In genomic region chr1:55736762-55737288, GRCm38 (mm10) we compare ENCODE assay signal across 8 mouse cellular contexts.
"Had no signal": no experiment of that assay in that cellular context is flagged by ENCODE, and none has a peak within 500 bp of the region (broad histone marks: within the 10 kb centered on the region; RNA-seq: fewer than 3 reads in every experiment).

No protein-coding gene starts in this region.

- H3K27ac ChIP-seq: limb, embryonic 12.5 days; liver, embryonic 13.5 days; lung, embryonic 15.5 days; macrophage; midbrain, embryonic 12.5 days; stomach, embryonic 15.5 days had no signal

- H3K36me3 ChIP-seq: limb, embryonic 12.5 days; liver, embryonic 13.5 days; lung, embryonic 15.5 days; midbrain, embryonic 12.5 days; stomach, embryonic 15.5 days had no signal

- H3K27me3 ChIP-seq: liver, embryonic 13.5 days; lung, embryonic 15.5 days; stomach, embryonic 15.5 days had no signal

- H3K9ac ChIP-seq: limb, embryonic 12.5 days; liver, embryonic 13.5 days; liver, postnatal 0 days; lung, embryonic 15.5 days; midbrain, embryonic 12.5 days; stomach, embryonic 15.5 days had no signal

- H3K4me3 ChIP-seq: limb, embryonic 12.5 days; liver, embryonic 13.5 days; lung, embryonic 15.5 days; megakaryocyte, embryonic 14.5 days; midbrain, embryonic 12.5 days; stomach, embryonic 15.5 days had no signal

- H3K9me3 ChIP-seq: limb, embryonic 12.5 days; liver, embryonic 13.5 days; lung, embryonic 15.5 days; megakaryocyte, embryonic 14.5 days; midbrain, embryonic 12.5 days; stomach, embryonic 15.5 days had no signal

- H3K4me2 ChIP-seq: limb, embryonic 12.5 days; liver, embryonic 13.5 days; lung, embryonic 15.5 days; midbrain, embryonic 12.5 days; stomach, embryonic 15.5 days had no signal

- H3K4me1 ChIP-seq: liver, embryonic 13.5 days; lung, embryonic 15.5 days; megakaryocyte, embryonic 14.5 days; midbrain, embryonic 12.5 days; stomach, embryonic 15.5 days had no signal
